Mouse (Mus musculus): ENCODE results near the gene Tank. TPM values are rescaled to one million over a fixed set of nuclear protein-coding genes. Genes with fewer than 3 reads are reported as not detected.

Gene Tank
- total RNA-seq, 1 experiment from 2014 or later, result 64.1 TPM

DNA sequence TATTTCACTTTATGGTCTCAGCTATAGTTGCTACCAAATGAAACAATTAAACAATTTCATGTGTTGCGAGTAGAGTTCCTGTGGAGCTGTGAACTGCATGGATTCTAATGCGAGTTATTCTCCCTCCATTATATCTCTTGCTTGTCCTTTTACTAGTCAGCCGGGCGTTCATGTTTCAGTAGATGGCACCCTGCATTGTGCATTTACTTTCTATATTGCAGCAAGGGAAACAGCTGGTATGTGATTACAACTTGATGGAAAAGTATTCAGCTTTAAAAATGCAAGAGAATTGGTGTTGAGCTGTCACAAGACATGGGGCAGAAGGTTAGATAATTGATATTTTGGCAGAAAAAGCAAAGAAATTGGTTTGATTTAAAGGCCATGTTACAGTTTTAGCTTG, 72.8 kb downstream of the Tank start:
- ATAC-seq (replicated peaks; ENCODE audit: low read depth, poor library complexity, severe bottlenecking), result no peak

DNA sequence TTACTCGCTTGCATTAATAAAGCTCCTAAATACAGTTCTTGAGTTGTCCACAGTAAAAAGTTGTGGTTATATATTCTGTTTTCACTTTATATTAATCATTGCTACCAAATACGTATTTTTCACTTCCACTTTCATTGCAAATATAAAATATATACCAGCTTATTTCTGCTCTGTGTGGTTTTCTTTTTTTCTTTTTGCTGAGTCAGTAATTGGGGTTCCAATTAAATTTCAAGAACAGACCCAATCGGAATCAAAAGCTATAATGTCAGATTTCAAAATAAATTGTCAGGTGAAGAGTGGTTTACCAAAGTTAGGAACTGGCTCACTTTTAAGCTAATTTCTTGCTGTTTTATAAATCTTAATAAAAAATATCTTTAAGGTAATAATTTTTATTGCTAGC, 73.3 kb downstream of the Tank start:
- no peak for ATAC-seq (replicated peaks; ENCODE audit: low read depth, poor library complexity, severe bottlenecking)

DNA sequence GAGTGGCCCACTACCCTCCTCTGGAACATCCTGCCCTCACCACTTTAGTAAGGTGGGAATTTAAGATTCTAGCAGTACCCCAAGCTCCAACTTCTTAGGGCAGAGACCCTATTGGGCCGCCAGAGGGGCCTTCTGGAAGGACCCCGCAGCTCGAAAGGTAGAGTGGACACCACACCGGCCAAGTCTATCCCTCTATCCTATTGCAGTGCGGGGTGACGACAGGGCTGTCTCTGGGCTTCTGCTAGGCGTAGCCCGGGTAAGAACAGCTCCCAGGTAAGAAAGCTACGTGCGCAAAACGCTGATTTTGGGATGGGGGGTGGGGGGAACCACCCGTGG, 76.6 kb downstream of the Tank start:
- 0 out of 2 replicates have a peak, but pooled peaks have one; percentile 3 for ATAC-seq (replicated peaks; ENCODE audit: low read depth, poor library complexity, severe bottlenecking)

DNA sequence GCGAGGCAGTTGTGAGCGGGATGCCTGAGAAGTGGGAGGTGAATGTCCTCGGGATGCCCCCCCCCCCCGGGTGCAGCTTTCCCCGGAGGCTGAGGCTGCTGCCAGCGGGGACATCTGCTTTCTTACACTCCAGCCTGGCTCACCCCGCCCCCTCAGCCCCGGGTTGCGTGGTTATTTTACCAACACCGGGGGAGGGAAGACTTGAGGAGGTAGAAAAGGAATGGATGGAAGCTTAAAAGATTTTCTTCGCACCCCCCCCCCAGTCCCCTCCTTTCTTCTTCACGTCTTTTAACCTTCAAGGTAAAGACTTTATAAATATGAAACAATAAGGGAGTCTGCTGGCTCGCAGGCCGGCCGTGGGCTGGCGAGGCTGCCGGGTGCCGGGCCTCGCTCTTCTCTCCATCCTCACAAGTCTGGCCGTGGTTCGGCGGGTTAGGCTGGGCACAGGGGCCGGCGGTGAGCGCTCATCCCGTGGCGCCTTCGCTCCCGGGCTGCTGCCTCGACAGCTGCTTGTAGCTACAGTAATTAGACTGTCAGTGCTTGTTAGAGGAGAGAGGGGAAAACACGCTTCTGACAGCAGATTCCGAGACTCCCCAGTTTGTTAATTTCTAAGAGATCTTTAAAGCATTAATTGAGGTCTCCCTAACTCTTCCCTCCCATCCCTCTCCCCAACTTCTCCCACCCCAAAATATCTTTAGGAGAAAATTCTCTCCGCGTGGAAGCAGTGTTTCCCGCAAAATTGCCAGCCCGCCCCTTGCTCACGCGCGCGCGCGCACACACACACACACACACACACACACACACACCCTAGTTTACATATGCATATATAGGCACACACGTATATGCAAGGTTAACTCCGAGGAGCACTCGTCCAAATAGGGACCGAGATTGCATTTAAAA, 77.2 kb downstream of the Tank start:
- 0 out of 2 replicates have a peak, but pooled peaks have one; percentile 23 for ATAC-seq (replicated peaks; ENCODE audit: low read depth, poor library complexity, severe bottlenecking)

DNA sequence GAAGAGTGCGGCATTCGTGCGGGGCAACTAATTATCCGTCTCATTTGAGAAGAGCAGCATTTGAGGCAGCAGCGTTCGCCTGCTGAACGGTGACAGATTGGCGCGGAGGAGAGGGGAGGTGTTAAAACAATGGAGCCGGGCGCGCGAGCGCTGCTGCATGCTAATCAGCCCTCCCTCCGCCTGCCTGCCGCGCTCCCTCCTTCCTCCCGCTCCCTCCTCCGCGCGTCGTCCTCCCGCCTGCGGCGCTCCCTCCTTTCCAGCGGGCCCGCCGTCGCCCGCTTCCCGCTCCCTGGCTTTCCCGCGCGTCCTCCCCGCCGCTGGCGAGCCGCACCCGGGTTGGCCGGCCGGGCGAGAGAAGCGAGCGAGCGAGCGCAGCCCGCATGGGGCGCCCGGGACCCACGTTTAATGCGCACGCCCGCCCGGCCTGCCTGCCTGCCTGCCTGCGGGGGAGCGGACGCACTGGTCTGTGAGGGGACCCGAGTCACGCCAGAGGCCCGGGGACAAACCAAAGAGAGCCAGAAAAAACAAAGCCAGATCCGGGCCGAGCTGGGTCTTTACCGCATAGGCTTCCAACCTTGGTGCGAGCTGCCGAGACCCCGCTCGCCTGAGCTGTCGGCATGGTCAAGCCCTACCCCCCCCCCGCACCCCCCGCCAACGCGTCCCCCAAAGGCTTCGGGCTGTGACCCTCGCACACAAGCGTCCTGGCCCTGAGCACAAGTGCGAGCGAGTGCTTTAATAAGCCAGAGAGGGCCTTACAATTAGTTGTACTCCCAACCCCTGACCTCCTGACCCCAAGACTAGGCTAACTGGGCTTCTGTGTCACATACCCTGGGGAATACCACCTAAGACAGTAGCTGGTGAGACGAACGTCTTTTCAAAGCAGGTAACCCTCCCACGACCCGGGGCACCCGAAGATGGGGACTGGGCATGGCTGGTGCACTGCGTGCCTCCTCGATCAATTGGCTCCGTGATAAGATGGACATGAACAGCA, 78.3 kb downstream of the Tank start:
- peak; percentile 59 for ATAC-seq (replicated peaks; ENCODE audit: low read depth, poor library complexity, severe bottlenecking)

DNA sequence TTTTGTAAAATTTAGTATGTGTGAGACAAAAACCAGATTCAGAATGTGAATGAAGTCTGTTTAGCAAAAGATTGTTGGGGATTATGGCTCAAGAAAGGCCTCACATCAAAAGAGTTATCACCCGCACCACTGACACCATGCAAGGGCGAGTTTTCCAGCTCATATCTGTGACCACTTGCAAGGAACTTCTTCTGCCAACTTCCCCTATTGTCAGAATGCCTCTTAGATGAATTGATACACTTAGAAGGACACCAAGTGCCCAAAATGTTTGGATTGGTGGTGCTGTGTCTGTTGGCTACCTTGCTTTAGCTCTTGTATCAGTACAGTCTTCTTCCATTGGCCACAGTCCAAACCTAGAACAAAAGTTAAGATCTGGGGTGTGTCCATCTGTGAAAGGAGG, 80.9 kb downstream of the Tank start:
- ATAC-seq (replicated peaks; ENCODE audit: low read depth, poor library complexity, severe bottlenecking), result no peak

GRCm38 (mm10) chr2:61662833-61663232, 84.4 kb downstream of the Tank start:
- ATAC-seq (replicated peaks; ENCODE audit: low read depth, poor library complexity, severe bottlenecking), result no peak

- ATAC-seq (replicated peaks; ENCODE audit: low read depth, poor library complexity, severe bottlenecking), result no peak
Measured at GRCm38 (mm10) chr2:61663573-61664241, 85.3 kb downstream of the Tank start.

GRCm38 (mm10) chr2:61667420-61667819, 89.0 kb downstream of the Tank start:
- ATAC-seq (replicated peaks; ENCODE audit: low read depth, poor library complexity, severe bottlenecking), result no peak

- ATAC-seq (replicated peaks; ENCODE audit: low read depth, poor library complexity, severe bottlenecking), result peak; percentile 93
Measured at GRCm38 (mm10) chr2:61668260-61668659, 89.9 kb downstream of the Tank start.

GRCm38 (mm10) chr2:61674555-61674954, 96.2 kb downstream of the Tank start:
- ATAC-seq (replicated peaks; ENCODE audit: low read depth, poor library complexity, severe bottlenecking), result no peak

- peak; percentile 84 for ATAC-seq (replicated peaks; ENCODE audit: low read depth, poor library complexity, severe bottlenecking)
Measured at GRCm38 (mm10) chr2:61681572-61681971, 103.2 kb downstream of the Tank start.

GRCm38 (mm10) chr2:61686533-61686932, 108.1 kb downstream of the Tank start:
- ATAC-seq (replicated peaks; ENCODE audit: low read depth, poor library complexity, severe bottlenecking), result peak; percentile 94

- ATAC-seq (replicated peaks; ENCODE audit: low read depth, poor library complexity, severe bottlenecking), result no peak
Measured at GRCm38 (mm10) chr2:61689086-61689485, 110.7 kb downstream of the Tank start.

Other genes with a start within 250 kb of the Tank start
- gene Psmd14, start 133.1 kb downstream of the Tank start, total RNA-seq (2017), result 174 and 181 TPM in 2 replicates
- 1.5 TPM in 1 of 2 replicates, not detected in the other for gene Tbr1, start 224.3 kb downstream of the Tank start, total RNA-seq (2017)